Comparison of ENCODE assay signal across 8 mouse cellular contexts in the genomic region with DNA sequence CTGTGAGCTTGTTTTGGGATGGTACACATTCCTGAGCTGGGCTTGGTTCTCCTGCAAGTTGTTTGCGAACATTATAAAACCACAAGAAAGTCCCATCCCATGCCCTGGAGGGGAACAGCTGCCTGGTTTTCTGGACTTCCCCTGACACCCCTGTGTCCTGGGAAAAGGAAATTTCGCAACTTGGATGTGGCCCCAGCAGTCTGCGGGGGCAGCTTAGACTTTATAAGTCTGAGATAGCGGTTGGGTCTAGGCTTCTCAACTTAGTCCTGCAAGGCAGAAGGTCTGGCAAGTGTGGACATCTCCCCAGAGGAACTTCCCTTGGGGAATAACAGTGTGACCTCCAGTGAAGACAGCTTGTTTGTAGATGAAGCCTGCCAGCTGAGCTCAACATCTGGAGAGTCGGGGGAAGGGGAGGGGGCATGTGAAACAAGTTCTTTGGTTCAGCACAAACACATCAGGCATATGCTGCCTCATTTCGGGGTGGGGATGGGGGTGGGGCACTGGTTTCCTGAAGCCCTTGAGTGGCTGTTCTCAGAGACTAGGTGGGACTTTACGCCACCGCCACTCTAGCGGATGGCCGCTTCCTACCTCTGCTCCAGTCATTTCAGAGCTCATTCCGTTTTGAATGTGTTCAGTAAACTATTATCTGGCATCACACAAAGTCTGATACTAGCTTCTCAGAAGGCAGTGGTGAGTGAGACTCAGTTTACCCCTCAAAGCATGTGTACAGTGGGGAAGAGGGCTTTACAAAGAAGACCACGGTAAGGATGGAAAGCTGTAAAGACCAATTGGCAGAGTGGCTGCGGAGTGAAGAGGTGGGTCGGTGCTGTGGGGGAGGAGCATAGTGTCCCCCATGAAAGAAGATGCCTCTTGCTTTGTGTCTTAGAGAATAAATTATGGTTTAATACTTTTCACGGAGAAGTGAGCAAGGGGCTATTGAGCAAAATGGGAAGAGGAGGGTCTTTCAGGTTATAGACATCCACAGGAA. TPM values are rescaled to one million over a fixed set of nuclear protein-coding genes. Genes with fewer than 3 reads are reported as not detected.
DNase-seq lines count a peak whose midpoint lies in the region; ATAC-seq lines count a peak whose summit lies in the region.

No protein-coding gene starts in this region.

- no peak overlapping the region for H3K4me3 ChIP-seq in hindbrain, embryonic 10.5 days
- H3K4me3 ChIP-seq in hindbrain, embryonic 13.5 days: no peak overlapping the region
- peak overlapping the region; percentile 19 for H3K4me3 ChIP-seq in embryonic facial prominence, embryonic 13.5 days
- peak overlapping the region; percentile 25 for H3K4me3 ChIP-seq in limb, embryonic 13.5 days
- no peak overlapping the region for H3K4me3 ChIP-seq in neural tube, embryonic 12.5 days
- H3K4me3 ChIP-seq in forebrain, embryonic 13.5 days: no peak overlapping the region

- peaks cover 12% of the 10 kb centered on the region for H3K4me1 ChIP-seq in hindbrain, embryonic 10.5 days (replicated peaks)
- H3K4me1 ChIP-seq in hindbrain, embryonic 13.5 days (replicated peaks): 0 out of 2 replicates have a peak, but pooled peaks cover 5% of the 10 kb centered on the region
- H3K4me1 ChIP-seq in embryonic facial prominence, embryonic 13.5 days: peaks cover 8% of the 10 kb centered on the region
- peaks cover 8% of the 10 kb centered on the region for H3K4me1 ChIP-seq in limb, embryonic 13.5 days
- 0 out of 2 replicates have a peak, but pooled peaks cover 9% of the 10 kb centered on the region for H3K4me1 ChIP-seq in neural tube, embryonic 12.5 days
- H3K4me1 ChIP-seq in forebrain, embryonic 13.5 days: no peaks in the 10 kb centered on the region

- peaks cover 12% of the 10 kb centered on the region for H3K36me3 ChIP-seq in hindbrain, embryonic 10.5 days
- H3K36me3 ChIP-seq in hindbrain, embryonic 13.5 days: no peaks in the 10 kb centered on the region
- H3K36me3 ChIP-seq in embryonic facial prominence, embryonic 13.5 days: peaks cover 5% of the 10 kb centered on the region
- H3K36me3 ChIP-seq in limb, embryonic 13.5 days: peaks cover 4% of the 10 kb centered on the region
- no peaks in the 10 kb centered on the region for H3K36me3 ChIP-seq in neural tube, embryonic 12.5 days
- H3K36me3 ChIP-seq in forebrain, embryonic 13.5 days (ENCODE audit: poor library complexity, severe bottlenecking): peaks cover 8% of the 10 kb centered on the region

- H3K27me3 ChIP-seq in hindbrain, embryonic 10.5 days (ENCODE audit: insufficient read depth, poor library complexity, severe bottlenecking): no peaks in the 10 kb centered on the region
- no peaks in the 10 kb centered on the region for H3K27me3 ChIP-seq in hindbrain, embryonic 13.5 days
- H3K27me3 ChIP-seq in embryonic facial prominence, embryonic 13.5 days: no peaks in the 10 kb centered on the region
- H3K27me3 ChIP-seq in limb, embryonic 13.5 days: no peaks in the 10 kb centered on the region
- no peaks in the 10 kb centered on the region for H3K27me3 ChIP-seq in neural tube, embryonic 12.5 days (replicated peaks)
- no peaks in the 10 kb centered on the region for H3K27me3 ChIP-seq in forebrain, embryonic 13.5 days

- no peak for ATAC-seq in hindbrain, embryonic 13.5 days (ENCODE audit: low FRiP score)
- ATAC-seq in embryonic facial prominence, embryonic 13.5 days (ENCODE audit: insufficient number of reproducible peaks, insufficient read depth, low FRiP score, low TSS enrichment, low read depth): no peak
- ATAC-seq in limb, embryonic 13.5 days (ENCODE audit: low FRiP score, low read depth): 0 out of 2 replicates have a peak, but pooled peaks have one; percentile 44
- no peak for ATAC-seq in neural tube, embryonic 12.5 days (ENCODE audit: low FRiP score, low read depth)
- ATAC-seq in forebrain, embryonic 13.5 days: no peak

- H3K27ac ChIP-seq in hindbrain, embryonic 10.5 days: no peak overlapping the region
- no peak overlapping the region for H3K27ac ChIP-seq in hindbrain, embryonic 13.5 days
- H3K27ac ChIP-seq in embryonic facial prominence, embryonic 13.5 days: no peak overlapping the region; the same call in 1 of the 2 replicates
- H3K27ac ChIP-seq in limb, embryonic 13.5 days: no peak overlapping the region
- H3K27ac ChIP-seq in neural tube, embryonic 12.5 days: no peak overlapping the region
- no peak overlapping the region for H3K27ac ChIP-seq in forebrain, embryonic 13.5 days

- H3K4me2 ChIP-seq in hindbrain, embryonic 13.5 days: no peak overlapping the region
- peak overlapping the region; percentile 30 for H3K4me2 ChIP-seq in embryonic facial prominence, embryonic 13.5 days
- H3K4me2 ChIP-seq in limb, embryonic 13.5 days (replicated peaks): peak overlapping the region; percentile 52
- H3K4me2 ChIP-seq in neural tube, embryonic 12.5 days (replicated peaks): 0 out of 2 replicates have a peak overlapping the region, but pooled peaks have one; percentile 18
- H3K4me2 ChIP-seq in forebrain, embryonic 13.5 days: no peak overlapping the region

- H3K9ac ChIP-seq in hindbrain, embryonic 13.5 days: no peak overlapping the region
- H3K9ac ChIP-seq in embryonic facial prominence, embryonic 13.5 days: 0 out of 2 replicates have a peak overlapping the region, but pooled peaks have one; percentile 36
- no peak overlapping the region for H3K9ac ChIP-seq in limb, embryonic 13.5 days
- H3K9ac ChIP-seq in neural tube, embryonic 12.5 days: no peak overlapping the region
- no peak overlapping the region for H3K9ac ChIP-seq in forebrain, embryonic 13.5 days

- H3K9me3 ChIP-seq in hindbrain, embryonic 10.5 days: peaks cover 8% of the 10 kb centered on the region
- H3K9me3 ChIP-seq in hindbrain, embryonic 13.5 days: peaks cover 5% of the 10 kb centered on the region
- peaks cover 3% of the 10 kb centered on the region; the same call in 1 of the 2 replicates for H3K9me3 ChIP-seq in embryonic facial prominence, embryonic 13.5 days
- 0 out of 2 replicates have a peak, but pooled peaks cover 7% of the 10 kb centered on the region for H3K9me3 ChIP-seq in limb, embryonic 13.5 days
- H3K9me3 ChIP-seq in neural tube, embryonic 12.5 days: no peaks in the 10 kb centered on the region
- peaks cover 4% of the 10 kb centered on the region; the same call in 1 of the 2 replicates for H3K9me3 ChIP-seq in forebrain, embryonic 13.5 days (replicated peaks)

- 51% methylated on average over 15 of the region's 15 CpGs for WGBS in hindbrain, embryonic 10.5 days
- WGBS in hindbrain, embryonic 13.5 days: 61% methylated on average over 15 of the region's 15 CpGs
- WGBS in embryonic facial prominence, embryonic 13.5 days: 48% methylated on average over 15 of the region's 15 CpGs
- 36% methylated on average over 15 of the region's 15 CpGs for WGBS in limb, embryonic 13.5 days
- 52% methylated on average over 15 of the region's 15 CpGs for WGBS in neural tube, embryonic 12.5 days
- WGBS in forebrain, embryonic 13.5 days: 66% methylated on average over 15 of the region's 15 CpGs

- intact Hi-C loops in heart, postnatal 25 days (cut with DNase I): no loop called here

- peak; percentile 35 for DNase-seq in hindbrain, embryonic 10.5 days (ENCODE audit: low spot score)
- peak; percentile 82 for DNase-seq in heart, postnatal 25 days (ENCODE audit: low spot score)
- no peak for DNase-seq in left cerebral cortex, adult 18-20 months (ENCODE audit: low spot score in 2 of 2)

RNA-seq across cellular contexts. Expression of gene Srsf5, which starts 59.7 kb away (rescaled TPM):
- polyA plus RNA-seq in hindbrain, embryonic 10.5 days (2016; fragmentation: Nextera tagmentation; extraction: Ambion mirVana): 403 and 492 TPM in 2 replicates
- 479 and 495 TPM in 2 replicates for polyA plus RNA-seq in hindbrain, embryonic 13.5 days (2015; fragmentation: Nextera tagmentation; extraction: Ambion mirVana)
- 681 and 707 TPM in 2 replicates for polyA plus RNA-seq in embryonic facial prominence, embryonic 13.5 days (2015; fragmentation: Nextera tagmentation; extraction: Ambion mirVana)
- total RNA-seq in heart, postnatal 25 days (2021): 100 to 1,000 TPM; 105 to 109 TPM
- 605 and 669 TPM in 2 replicates for polyA plus RNA-seq in limb, embryonic 13.5 days (2015; fragmentation: Nextera tagmentation; extraction: Ambion mirVana)
- 523 and 578 TPM in 2 replicates for polyA plus RNA-seq in neural tube, embryonic 12.5 days (2016; fragmentation: Nextera tagmentation; extraction: Ambion mirVana)
- 528 and 549 TPM in 2 replicates for polyA plus RNA-seq in forebrain, embryonic 13.5 days (2015; fragmentation: Nextera tagmentation; extraction: Ambion mirVana)
- 100 to 1,000 TPM; 277 to 300 TPM for total RNA-seq in left cerebral cortex, adult 18-20 months (2021)

Comparison
In these comparisons a context has a peak if more than half of its experiments do, and no peak if none do; other contexts are left out.
1. DNase-seq: peak in hindbrain, embryonic 10.5 days (single experiment) and heart, postnatal 25 days (single experiment); none in left cerebral cortex, adult 18-20 months (0 of 2).
2. H3K4me3 ChIP-seq: peak in embryonic facial prominence, embryonic 13.5 days (single experiment) and limb, embryonic 13.5 days (single experiment); none in hindbrain, embryonic 10.5 days (single experiment), hindbrain, embryonic 13.5 days (single experiment), neural tube, embryonic 12.5 days (single experiment) and forebrain, embryonic 13.5 days (single experiment).
3. H3K4me2 ChIP-seq: peak in embryonic facial prominence, embryonic 13.5 days (single experiment), limb, embryonic 13.5 days (single experiment) and neural tube, embryonic 12.5 days (single experiment); none in hindbrain, embryonic 13.5 days (single experiment) and forebrain, embryonic 13.5 days (single experiment).